Mouse (Mus musculus) embryonic facial prominence, embryonic 15.5 days (tissue): ENCODE measurements at regions not wholly inside any gene's neighbourhood (a gene's known extent, or its start where the extent isn't known, plus 50 kb on each side); places are given as distances from the start of the nearest gene placed in this dataset.

ENCODE experiments used
- ATAC-seq: fragments of 200-750 bp; cut with Nextera tagmentation; 2 replicates; pipeline ENCODE4 v1.8.0; 2017; ENCODE audit warnings: low read depth, moderate TSS enrichment; ENCODE audit not compliant: insufficient number of reproducible peaks, low FRiP score, low TSS enrichment
- H3K27ac ChIP-seq: fragments of 300-500 bp; sonication (generic); replicated peaks from 2 replicates; pipeline ENCODE4 v1.5.1; 2015; ENCODE audit warnings: mild to moderate bottlenecking, inconsistent platforms
- H3K27me3 ChIP-seq: fragments of 300-500 bp; sonication (generic); 2 replicates; pipeline ENCODE4 v1.6.1; 2015; ENCODE audit warnings: inconsistent platforms
- H3K36me3 ChIP-seq: fragments of 300-500 bp; sonication (generic); 2 replicates; pipeline ENCODE4 v1.6.1; 2015; ENCODE audit warnings: mild to moderate bottlenecking, inconsistent platforms
- H3K4me1 ChIP-seq: fragments of 300-500 bp; sonication (generic); 2 replicates; pipeline ENCODE4 v1.6.1; 2015; ENCODE audit warnings: inconsistent platforms
- H3K4me2 ChIP-seq: fragments of 300-500 bp; sonication (generic); replicated peaks from 2 replicates; pipeline ENCODE4 v1.6.1; 2015; ENCODE audit warnings: mild to moderate bottlenecking, inconsistent platforms
- H3K4me3 ChIP-seq: fragments of 300-500 bp; sonication (generic); replicated peaks from 2 replicates; pipeline ENCODE4 v1.5.1; 2015; ENCODE audit warnings: mild to moderate bottlenecking, inconsistent platforms
- H3K9ac ChIP-seq: fragments of 300-500 bp; sonication (generic); 2 replicates; pipeline ENCODE4 v1.6.1; 2015; ENCODE audit warnings: inconsistent platforms
- H3K9me3 ChIP-seq: fragments of 300-500 bp; sonication (generic); replicated peaks from 2 replicates; pipeline ENCODE4 v1.6.1; 2016; ENCODE audit warnings: inconsistent platforms
- WGBS: fragments of 180-500 bp; shearing (Covaris S2); methylation state at CpG from one replicate; pipeline ENCODE4 v1.1.7; 2015; 5-methylcytosine and 5-hydroxymethylcytosine counted together

DNA sequence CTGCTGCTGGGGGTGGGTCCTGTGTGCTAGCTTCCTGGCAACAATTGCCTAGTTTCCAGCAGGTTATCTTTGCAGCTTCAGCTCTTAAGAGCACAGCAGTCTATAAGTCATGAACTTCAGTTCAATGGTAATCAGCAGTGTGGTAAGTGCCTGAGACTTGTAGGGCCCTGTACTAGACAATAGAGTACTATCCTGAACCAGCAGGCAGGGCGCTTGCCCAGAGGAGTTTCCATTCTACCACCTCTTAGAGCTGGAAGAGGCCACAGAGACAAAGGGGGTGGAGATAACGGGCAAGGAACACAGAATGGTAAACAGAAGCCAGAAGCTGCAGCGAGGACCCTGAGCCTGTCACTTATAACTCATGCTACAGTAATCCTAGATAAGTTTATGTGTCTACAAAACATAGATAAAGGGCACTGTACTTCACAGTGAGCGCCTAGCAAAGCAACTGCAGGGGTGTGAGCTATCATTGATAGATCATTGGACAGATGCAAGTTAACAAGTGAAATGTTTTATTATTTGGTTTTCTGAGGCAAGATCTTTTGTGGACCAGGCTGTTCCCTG, 79.7 kb upstream of the Bcl6 start:
- Histone ChIP-seq H3K4me3 (no peak overlapping the region), H3K4me2 (no peak overlapping the region), H3K36me3 (no peaks in the 10 kb centered on the region), H3K27me3 (no peaks in the 10 kb centered on the region), H3K9ac (no peak overlapping the region), H3K4me1 (0 out of 2 replicates have a peak, but pooled peaks cover 5% of the 10 kb centered on the region), H3K27ac (no peak overlapping the region), H3K9me3 (no peaks in the 10 kb centered on the region)
- ATAC-seq: no peak
- 61% methylated on average over 4 of the region's 4 CpGs for WGBS

DNA sequence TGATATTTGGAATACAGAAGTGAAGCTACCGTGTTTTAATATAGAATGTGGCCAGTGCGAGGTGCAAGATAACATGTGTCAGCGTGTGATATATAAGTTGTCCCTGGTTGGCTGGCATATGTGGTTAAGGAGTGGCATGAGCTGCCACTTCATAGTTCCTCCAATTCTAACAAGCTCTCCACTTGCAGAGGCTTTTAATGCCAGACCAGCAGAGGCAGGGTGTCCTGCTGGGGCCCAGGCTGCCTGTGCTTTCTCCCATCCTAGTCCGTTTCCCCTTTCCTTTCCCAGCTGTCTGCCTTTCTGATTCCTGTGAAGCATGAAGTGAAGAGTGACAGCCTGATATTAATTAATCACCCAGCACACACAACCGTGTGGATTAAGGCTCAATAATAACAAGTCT, 73.7 kb upstream of the Bcl6 start:
- Histone ChIP-seq H3K9me3 (no peaks in the 10 kb centered on the region), H3K9ac (no peak overlapping the region), H3K4me2 (no peak overlapping the region), H3K27ac (no peak overlapping the region), H3K4me3 (no peak overlapping the region), H3K27me3 (no peaks in the 10 kb centered on the region), H3K36me3 (no peaks in the 10 kb centered on the region), H3K4me1 (peaks cover 4% of the 10 kb centered on the region; the same call in 1 of the 2 replicates)
- ATAC-seq: no peak
- 74% methylated on average over 5 of the region's 5 CpGs for WGBS

DNA sequence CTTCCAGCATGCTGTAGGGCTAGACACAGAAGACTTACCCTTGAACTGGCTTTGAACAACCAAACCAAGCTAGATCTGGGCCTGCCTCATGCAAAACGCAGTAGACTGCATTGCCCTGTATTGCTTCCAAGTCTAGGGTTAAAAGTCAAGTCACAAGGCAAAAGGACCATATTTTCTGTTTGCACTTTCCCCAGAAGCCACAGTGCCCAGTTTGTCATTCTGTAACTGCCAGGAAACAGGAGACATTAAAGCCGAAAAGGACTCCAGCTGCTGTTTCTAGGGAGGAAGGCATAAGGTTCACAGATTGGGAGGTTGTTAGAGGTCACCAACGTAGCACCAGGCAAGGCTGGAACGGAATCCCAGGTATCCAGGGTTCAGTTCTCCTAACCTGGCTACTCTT, 72.8 kb upstream of the Bcl6 start:
- H3K27me3 ChIP-seq: no peaks in the 10 kb centered on the region
- no peaks in the 10 kb centered on the region for H3K36me3 ChIP-seq
- 76% methylated on average over 4 of the region's 4 CpGs for WGBS
- peaks cover 8% of the 10 kb centered on the region for H3K4me1 ChIP-seq
- H3K9ac ChIP-seq: no peak overlapping the region
- no peaks in the 10 kb centered on the region for H3K9me3 ChIP-seq
- ATAC-seq: no peak
- H3K4me2 ChIP-seq: no peak overlapping the region
- no peak overlapping the region for H3K4me3 ChIP-seq
- no peak overlapping the region for H3K27ac ChIP-seq

DNA sequence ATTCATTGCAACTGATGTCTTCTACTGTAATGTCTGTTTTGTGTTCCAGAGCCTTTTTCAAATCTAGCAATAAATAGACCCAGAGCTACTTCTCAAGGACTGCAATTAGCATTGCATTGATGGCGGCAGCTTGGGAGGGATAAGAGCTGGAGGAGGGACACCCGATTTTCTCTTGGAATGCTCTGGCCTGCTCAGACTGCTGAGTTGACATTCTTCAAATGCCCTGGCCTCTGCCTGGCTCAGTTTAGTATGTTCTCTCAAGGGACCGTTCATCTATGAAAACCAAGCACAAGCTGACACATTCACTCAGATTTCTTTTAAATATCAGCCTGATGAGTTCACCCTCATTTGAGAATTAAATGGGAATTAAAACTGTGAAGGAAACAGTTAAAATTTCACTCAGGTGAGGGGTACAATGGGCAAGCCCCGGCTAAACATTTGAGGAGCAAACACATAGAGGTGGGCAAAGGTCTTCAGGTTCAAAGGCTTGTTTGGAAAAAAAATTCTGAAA, 70.5 kb upstream of the Bcl6 start:
- peaks cover 16% of the 10 kb centered on the region for H3K4me1 ChIP-seq
- no peaks in the 10 kb centered on the region for H3K36me3 ChIP-seq
- no peaks in the 10 kb centered on the region for H3K27me3 ChIP-seq
- no peak overlapping the region for H3K27ac ChIP-seq
- H3K9me3 ChIP-seq: no peaks in the 10 kb centered on the region
- no peak for ATAC-seq
- no peak overlapping the region for H3K9ac ChIP-seq
- WGBS: 64% methylated on average over 4 of the region's 4 CpGs
- H3K4me3 ChIP-seq: no peak overlapping the region
- H3K4me2 ChIP-seq: no peak overlapping the region

DNA sequence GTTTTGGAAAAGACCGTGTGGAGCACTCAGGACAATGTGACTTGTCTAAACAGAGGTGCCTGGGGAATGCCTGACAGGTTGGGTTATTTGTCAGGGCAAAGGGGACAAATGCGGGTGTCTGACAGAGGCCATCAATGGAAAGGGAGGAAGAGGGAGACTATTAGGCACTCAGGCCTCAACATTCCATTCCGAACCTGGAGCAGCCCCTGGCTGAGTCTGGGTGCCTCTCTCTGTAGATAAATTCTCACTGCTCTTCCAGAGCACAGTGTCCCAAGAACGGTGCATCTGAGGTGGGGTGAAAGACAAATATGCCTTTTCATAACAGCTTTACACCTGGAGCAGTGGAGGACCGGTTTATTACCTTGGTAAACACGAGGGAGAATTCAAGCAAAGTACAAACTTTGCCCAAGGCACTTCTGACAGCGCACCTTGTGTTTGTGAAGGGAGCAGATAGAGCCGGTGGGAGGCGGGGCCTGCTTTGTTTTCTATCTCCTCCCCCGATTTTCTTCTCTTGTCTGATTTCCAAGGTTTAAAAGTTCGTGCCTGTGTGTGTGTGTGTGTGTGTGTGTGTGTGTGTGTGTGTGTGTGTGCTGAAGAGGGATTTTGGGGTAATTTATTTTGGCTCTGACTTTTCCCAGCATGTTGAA, 68.4 kb upstream of the Bcl6 start:
- H3K36me3 ChIP-seq: no peaks in the 10 kb centered on the region
- peak; percentile 56; the same call in 1 of the 2 replicates for ATAC-seq
- H3K4me1 ChIP-seq: peaks cover 24% of the 10 kb centered on the region
- H3K27me3 ChIP-seq: no peaks in the 10 kb centered on the region
- peak overlapping the region; percentile 78 for H3K27ac ChIP-seq
- 33% methylated on average over 11 of the region's 11 CpGs for WGBS
- no peak overlapping the region for H3K4me3 ChIP-seq
- no peak overlapping the region for H3K9ac ChIP-seq
- no peaks in the 10 kb centered on the region for H3K9me3 ChIP-seq
- no peak overlapping the region for H3K4me2 ChIP-seq

DNA sequence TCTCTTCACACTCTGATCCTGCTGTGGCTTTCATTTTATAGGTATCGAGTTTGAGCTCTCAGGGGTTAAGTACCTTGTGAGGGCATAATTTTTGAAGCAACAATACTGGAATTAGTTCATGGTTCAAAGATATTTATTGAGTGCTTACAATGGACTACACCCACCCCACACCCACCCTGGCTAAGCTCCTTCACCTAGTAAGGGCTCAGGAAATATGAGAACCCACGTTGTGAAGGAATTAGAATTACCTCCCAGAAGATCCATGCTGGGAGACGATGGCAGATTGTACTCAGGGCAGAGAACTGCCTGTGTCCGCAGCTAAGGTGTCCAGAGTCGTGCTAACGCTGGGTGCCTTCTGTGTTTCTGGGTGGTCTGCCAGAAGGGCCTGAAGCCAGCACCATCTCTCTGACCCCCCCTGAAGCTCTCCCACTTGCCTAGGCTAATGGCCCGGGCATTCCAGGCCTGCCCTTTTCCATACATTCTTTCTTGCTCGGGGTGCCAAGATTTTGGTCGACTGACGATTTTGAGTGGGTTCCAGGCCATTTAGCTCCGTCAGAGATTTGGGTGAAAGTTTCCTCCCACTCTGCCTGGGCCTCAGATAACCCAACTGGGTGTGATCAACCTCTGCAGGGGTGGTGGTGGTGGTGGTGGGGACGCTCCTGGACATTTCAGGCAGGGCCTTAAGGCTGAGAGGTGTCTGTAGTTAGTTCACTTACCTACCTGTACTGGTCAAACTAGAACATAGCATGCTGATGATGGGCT, 67.7 kb upstream of the Bcl6 start:
- WGBS: 47% methylated on average over 12 of the region's 12 CpGs
- Histone ChIP-seq H3K4me3 (no peak overlapping the region), H3K27me3 (no peaks in the 10 kb centered on the region), H3K4me2 (no peak overlapping the region), H3K27ac (peak overlapping the region; percentile 78), H3K9me3 (no peaks in the 10 kb centered on the region), H3K9ac (no peak overlapping the region), H3K4me1 (peaks cover 24% of the 10 kb centered on the region), H3K36me3 (no peaks in the 10 kb centered on the region)
- no peak for ATAC-seq

DNA sequence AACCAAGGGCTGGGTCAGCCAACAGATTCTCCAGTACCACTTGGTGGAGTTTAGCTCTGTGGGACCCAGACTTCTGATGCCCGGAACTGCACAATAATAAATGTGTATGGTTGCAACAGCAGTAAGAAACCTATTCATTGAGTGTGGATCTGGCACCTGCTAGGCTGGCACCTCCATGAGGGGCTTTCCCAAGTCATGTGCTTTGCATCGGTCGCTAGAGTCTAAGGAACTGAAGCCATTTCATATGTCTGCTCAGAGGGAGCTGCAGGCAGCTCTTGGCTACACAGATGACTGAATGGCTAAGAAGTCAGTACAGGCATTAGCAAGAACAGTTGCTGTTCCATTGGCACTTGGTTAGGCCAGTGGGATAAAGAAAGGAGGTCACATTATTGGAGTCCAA, 65.6 kb upstream of the Bcl6 start:
- 92% methylated on average over 3 of the region's 3 CpGs for WGBS
- no peak for ATAC-seq
- no peaks in the 10 kb centered on the region for H3K9me3 ChIP-seq

DNA sequence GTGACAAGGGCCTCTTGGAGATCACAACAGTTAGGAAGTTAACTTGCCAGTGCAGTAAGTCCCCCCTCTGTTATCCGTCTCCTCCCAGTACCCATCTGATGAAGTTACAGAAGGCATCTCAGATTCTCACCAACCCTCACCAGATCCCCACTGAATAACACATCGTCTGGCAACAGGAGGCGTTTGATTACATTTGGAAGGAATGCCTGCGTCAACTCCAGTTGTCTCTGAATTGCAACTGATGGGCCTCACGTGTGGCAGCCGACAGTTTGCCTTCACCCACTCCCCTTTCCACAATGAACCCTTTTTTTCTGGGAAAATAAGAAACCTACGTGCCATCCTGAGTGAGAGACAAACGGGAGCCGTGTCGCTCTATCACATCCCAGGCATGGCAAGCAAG, 64.8 kb upstream of the Bcl6 start:
- no peak for ATAC-seq
- Histone ChIP-seq H3K27ac (no peak overlapping the region), H3K36me3 (no peaks in the 10 kb centered on the region), H3K4me3 (no peak overlapping the region), H3K4me2 (no peak overlapping the region), H3K27me3 (no peaks in the 10 kb centered on the region), H3K9me3 (no peaks in the 10 kb centered on the region), H3K4me1 (peaks cover 20% of the 10 kb centered on the region), H3K9ac (no peak overlapping the region)
- WGBS: 57% methylated on average over 10 of the region's 10 CpGs

More for the DNA sequence above, 65.6 kb upstream of the Bcl6 start:
- Histone ChIP-seq H3K4me3 (no peak overlapping the region), H3K9ac (no peak overlapping the region), H3K4me1 (peaks cover 24% of the 10 kb centered on the region), H3K27me3 (no peaks in the 10 kb centered on the region), H3K36me3 (no peaks in the 10 kb centered on the region), H3K27ac (no peak overlapping the region), H3K4me2 (no peak overlapping the region)

DNA sequence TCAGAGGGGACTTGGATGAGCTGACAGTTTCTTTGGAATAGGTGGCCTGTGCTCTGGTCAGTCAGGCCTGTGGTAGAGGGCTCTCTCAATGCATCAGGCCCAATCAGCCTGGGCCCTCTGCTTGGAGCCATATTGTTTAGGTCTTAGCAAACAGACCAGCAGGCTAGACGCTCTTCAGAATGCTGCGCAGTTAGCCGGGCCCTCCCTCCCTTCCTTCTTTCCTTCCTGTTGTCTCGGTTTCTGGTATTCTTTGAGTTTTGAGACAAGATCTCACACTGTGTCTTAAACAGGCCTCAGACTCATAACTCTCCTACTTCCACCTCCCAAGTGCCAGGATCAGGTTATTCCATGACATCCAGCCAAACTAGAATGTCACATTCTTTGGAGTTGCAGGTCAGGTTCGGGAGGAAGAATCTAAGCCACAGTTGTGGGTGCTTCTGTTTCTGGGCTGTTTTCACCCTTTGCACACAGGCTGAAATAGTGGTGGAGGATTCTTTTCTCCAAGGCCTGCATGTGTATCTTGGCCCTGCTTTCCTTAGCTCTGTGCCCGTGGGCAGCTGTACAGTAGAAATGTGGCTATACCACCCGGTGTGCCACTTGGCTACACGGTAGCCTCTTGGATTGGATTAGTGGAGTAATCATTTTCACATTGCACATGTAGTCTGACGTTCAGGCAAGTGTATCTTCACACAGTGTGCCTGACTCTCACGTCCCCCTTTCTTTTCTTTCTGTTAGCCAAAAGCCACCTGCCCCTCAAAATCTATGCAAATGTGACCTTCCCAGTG, 62.4 kb upstream of the Bcl6 start:
- Histone ChIP-seq H3K4me3 (no peak overlapping the region), H3K9ac (no peak overlapping the region), H3K4me1 (peaks cover 12% of the 10 kb centered on the region; the same call in 1 of the 2 replicates), H3K4me2 (no peak overlapping the region), H3K36me3 (no peaks in the 10 kb centered on the region), H3K27ac (no peak overlapping the region), H3K9me3 (no peaks in the 10 kb centered on the region), H3K27me3 (no peaks in the 10 kb centered on the region)
- ATAC-seq: no peak
- WGBS: 73% methylated on average over 10 of the region's 10 CpGs

DNA sequence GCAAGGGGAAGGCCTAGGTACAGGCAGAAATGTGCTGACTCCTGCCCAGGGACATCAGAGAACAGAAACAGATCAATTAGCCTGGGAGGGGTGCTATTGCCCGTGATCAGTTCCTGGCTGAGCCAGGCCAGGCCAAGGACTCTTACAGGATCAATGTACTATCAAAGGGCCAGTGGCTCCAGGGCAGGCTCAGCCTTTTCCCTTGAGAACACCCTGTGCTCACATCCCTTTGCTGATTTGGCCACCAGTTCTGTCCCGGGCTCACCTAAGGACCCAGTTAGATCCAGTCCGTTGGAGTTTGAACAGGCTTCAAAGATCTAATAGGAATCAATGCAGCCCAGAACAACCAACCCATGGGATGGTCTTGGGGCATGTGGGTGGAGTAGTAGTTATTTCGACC, 55.1 kb upstream of the Bcl6 start:
- H3K27ac ChIP-seq: no peak overlapping the region
- no peak for ATAC-seq
- no peaks in the 10 kb centered on the region for H3K9me3 ChIP-seq
- no peak overlapping the region for H3K4me3 ChIP-seq
- no peaks in the 10 kb centered on the region for H3K4me1 ChIP-seq
- H3K27me3 ChIP-seq: no peaks in the 10 kb centered on the region
- 77% methylated on average over 4 of the region's 4 CpGs for WGBS
- no peak overlapping the region for H3K4me2 ChIP-seq
- no peak overlapping the region for H3K9ac ChIP-seq
- H3K36me3 ChIP-seq: no peaks in the 10 kb centered on the region

DNA sequence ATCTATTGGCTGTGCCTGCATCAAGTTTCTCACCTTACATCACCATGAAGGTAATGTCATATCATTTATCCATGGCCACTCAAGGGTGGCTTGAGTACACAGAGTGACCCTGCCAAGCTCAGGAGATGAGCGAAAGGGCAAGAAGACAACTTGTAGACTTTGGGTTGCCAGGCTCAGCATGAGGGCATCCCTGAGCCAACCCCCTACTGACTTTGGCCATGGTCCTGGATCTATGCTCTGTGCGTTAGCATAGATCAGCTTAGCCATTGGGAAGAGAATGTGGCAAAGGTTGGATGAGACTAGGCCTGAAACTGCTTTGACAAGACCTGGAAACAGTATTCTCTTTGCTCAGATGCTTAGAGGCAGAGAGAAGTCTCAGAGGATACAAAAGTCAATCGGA, 54.3 kb upstream of the Bcl6 start:
- WGBS: 89% methylated on average over 3 of the region's 3 CpGs
- ATAC-seq: no peak
- Histone ChIP-seq H3K4me3 (no peak overlapping the region), H3K36me3 (no peaks in the 10 kb centered on the region), H3K4me2 (no peak overlapping the region), H3K9ac (no peak overlapping the region), H3K4me1 (no peaks in the 10 kb centered on the region), H3K27ac (no peak overlapping the region), H3K27me3 (no peaks in the 10 kb centered on the region), H3K9me3 (no peaks in the 10 kb centered on the region)
